Mouse (Mus musculus) MEL (cell line): Measurements from ENCODE around the gene Olfr137.

Experiments used
- CTCF ChIP-seq, 3 experiments: IDR thresholded peaks in 2 of 3; conservative IDR thresholded peaks in 1 of 3; 2 replicates each; pipeline ENCODE4 v1.5.1; 2011 to 2012; ENCODE audit warnings: low read length in 3 of 3, low read depth in 2 of 3, mild to moderate bottlenecking in 2 of 3, improper control_type of control experiment in 1 of 3, inconsistent platforms in 1 of 3, mixed read lengths in 1 of 3, moderate library complexity in 1 of 3; ENCODE audit not compliant: control insufficient read depth in 1 of 3, insufficient read depth in 1 of 3, poor library complexity in 1 of 3, severe bottlenecking in 1 of 3
- MAX ChIP-seq: IDR thresholded peaks from 2 replicates; pipeline ENCODE4 v1.6.1; 2011; ENCODE audit warnings: low read length, improper control_type of control experiment

DNA sequence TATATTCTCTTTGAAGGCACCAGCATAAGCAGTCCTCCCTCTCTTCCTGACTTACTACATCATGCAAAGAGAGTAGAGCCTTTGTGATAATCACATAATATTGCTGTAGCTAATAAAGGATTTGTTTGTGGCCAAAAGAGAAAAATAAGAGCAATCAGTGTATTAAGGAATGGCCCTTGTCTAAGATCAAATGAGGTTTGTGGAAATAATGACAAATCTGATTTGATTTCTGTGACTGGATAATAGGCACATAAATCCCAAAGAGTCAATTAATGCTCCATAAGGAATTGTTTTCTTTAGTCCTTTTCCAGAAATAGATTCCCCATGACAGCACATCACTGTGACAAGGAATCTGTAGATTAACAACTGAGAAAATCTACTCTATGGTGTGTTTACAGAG is at the start of gene Olfr137:
- TF ChIP-seq CTCF (IDR thresholded peaks at IDR 0.05 in 2 of 3, conservative IDR thresholded peaks at IDR 0.05 in 1 of 3; ENCODE audit: control insufficient read depth in 1 of 3, insufficient read depth in 1 of 3, low read depth in 2 of 3, low read length in 3 of 3, poor library complexity in 1 of 3, severe bottlenecking in 1 of 3), result no peak
- TF ChIP-seq MAX, result no peak
